Mouse (Mus musculus): ENCODE measurements around the gene Pik3r5.

Gene Pik3r5

GRCm38 (mm10) chr11:68497081-68497480 is 65.2 kb downstream of the Pik3r5 start:
- Histone ChIP-seq H3K4me3 (replicated peaks; ENCODE audit: low read length) (no peak overlapping the region), H3K36me3 (ENCODE audit: insufficient read depth, low read length) (no peaks in the 10 kb centered on the region), H3K4me1 (replicated peaks; ENCODE audit: low read depth, low read length) (peaks cover 43% of the 10 kb centered on the region), H3K27me3 (ENCODE audit: insufficient read depth, low read length) (peaks cover 28% of the 10 kb centered on the region), H3K9me3 (ENCODE audit: low read length) (0 out of 2 replicates have a peak, but pooled peaks cover 8% of the 10 kb centered on the region)
- TF ChIP-seq NANOG (IDR thresholded peaks at IDR 0.05; ENCODE audit: borderline replicate concordance, low read length): no peak
- TF ChIP-seq POU5F1 (IDR thresholded peaks at IDR 0.05; ENCODE audit: borderline replicate concordance, low read length): no peak
- TF ChIP-seq CTCF (conservative IDR thresholded peaks at IDR 0.05; ENCODE audit: low read length): no peak

DNA sequence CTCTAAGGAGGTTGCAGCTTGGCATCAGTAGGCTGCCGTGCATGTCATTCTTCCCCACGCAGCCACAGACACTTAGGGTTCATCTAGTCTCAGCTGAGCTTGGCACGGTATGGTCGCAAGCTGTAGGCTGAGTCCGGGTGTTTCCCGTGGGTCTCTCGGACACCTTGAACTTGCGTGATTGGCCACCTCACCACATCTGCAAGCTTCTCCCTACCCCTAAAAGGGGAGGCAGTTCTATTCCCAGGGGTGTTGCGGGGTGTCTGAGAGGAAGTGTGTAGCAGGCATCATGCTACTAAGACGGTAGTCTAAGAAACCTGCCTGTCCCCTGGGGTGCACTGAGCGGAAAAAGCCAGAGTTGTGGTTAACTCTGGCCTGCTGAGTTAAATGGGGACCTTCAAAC is 66.6 kb downstream of the Pik3r5 start:
- H3K4me1 ChIP-seq (replicated peaks; ENCODE audit: low read depth, low read length): peaks cover 43% of the 10 kb centered on the region
- H3K27me3 ChIP-seq (ENCODE audit: insufficient read depth, low read length): peaks cover 17% of the 10 kb centered on the region
- peaks cover 8% of the 10 kb centered on the region for H3K9me3 ChIP-seq (ENCODE audit: low read length)
- no peak for TF ChIP-seq CTCF (conservative IDR thresholded peaks at IDR 0.05; ENCODE audit: low read length)
- no peak for TF ChIP-seq POU5F1 (IDR thresholded peaks at IDR 0.05; ENCODE audit: borderline replicate concordance, low read length)
- TF ChIP-seq NANOG (IDR thresholded peaks at IDR 0.05; ENCODE audit: borderline replicate concordance, low read length): no peak
- H3K36me3 ChIP-seq (ENCODE audit: insufficient read depth, low read length): no peaks in the 10 kb centered on the region
- H3K4me3 ChIP-seq (replicated peaks; ENCODE audit: low read length): peak overlapping the region; percentile 41

DNA sequence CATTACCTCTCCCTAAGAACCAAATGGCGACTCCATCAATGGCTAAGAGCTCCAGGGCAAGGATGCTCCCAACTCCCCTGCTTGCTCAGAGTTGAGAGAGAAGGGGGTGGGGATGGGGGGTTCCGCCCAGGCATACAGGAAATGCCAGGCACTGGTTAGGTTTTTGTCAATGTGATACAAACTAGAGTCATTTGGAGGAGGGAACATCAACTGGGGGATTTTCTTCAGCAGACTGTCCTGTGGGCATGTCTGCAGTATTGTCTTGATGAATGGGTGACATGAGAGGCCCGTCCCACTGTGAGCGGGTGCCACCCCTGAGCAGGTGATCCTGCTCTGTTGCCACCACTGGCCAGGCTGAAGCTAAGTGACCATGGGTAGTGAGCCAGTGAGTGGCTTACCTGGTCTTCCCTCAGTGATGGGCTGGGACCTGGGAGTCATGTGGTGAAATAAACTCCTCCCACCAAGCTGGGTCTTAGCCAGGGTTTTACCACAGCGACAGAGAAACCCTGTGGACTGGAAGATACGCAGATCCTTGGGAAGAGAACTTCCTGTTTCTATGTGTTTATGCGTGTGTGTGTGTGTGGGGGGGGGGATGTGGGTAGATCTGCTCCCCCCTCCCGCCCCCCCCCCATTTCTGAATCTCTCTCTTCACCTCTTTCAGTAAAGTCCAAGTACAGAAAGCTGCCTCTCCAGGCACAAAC is 67.2 kb downstream of the Pik3r5 start:
- Histone ChIP-seq H3K27me3 (ENCODE audit: insufficient read depth, low read length) (peaks cover 11% of the 10 kb centered on the region), H3K9me3 (ENCODE audit: low read length) (peaks cover 7% of the 10 kb centered on the region), H3K4me1 (replicated peaks; ENCODE audit: low read depth, low read length) (peaks cover 40% of the 10 kb centered on the region), H3K4me3 (replicated peaks; ENCODE audit: low read length) (peak overlapping the region; percentile 41), H3K36me3 (ENCODE audit: insufficient read depth, low read length) (no peaks in the 10 kb centered on the region)
- TF ChIP-seq POU5F1 (IDR thresholded peaks at IDR 0.05; ENCODE audit: borderline replicate concordance, low read length): no peak

- Histone ChIP-seq H3K36me3 (ENCODE audit: insufficient read depth, low read length) (no peaks in the 10 kb centered on the region), H3K4me3 (replicated peaks; ENCODE audit: low read length) (peak overlapping the region; percentile 32; the same call in 1 of the 2 replicates), H3K9me3 (ENCODE audit: low read length) (peaks cover 7% of the 10 kb centered on the region), H3K27me3 (ENCODE audit: insufficient read depth, low read length) (peaks cover 9% of the 10 kb centered on the region), H3K4me1 (replicated peaks; ENCODE audit: low read depth, low read length) (peaks cover 26% of the 10 kb centered on the region)
- TF ChIP-seq NANOG (IDR thresholded peaks at IDR 0.05; ENCODE audit: borderline replicate concordance, low read length): no peak
- TF ChIP-seq POU5F1 (IDR thresholded peaks at IDR 0.05; ENCODE audit: borderline replicate concordance, low read length): no peak
- no peak for TF ChIP-seq CTCF (conservative IDR thresholded peaks at IDR 0.05; ENCODE audit: low read length)
These were observed 69.0 kb downstream of the Pik3r5 start for GRCm38 (mm10) chr11:68500949-68501350.

DNA sequence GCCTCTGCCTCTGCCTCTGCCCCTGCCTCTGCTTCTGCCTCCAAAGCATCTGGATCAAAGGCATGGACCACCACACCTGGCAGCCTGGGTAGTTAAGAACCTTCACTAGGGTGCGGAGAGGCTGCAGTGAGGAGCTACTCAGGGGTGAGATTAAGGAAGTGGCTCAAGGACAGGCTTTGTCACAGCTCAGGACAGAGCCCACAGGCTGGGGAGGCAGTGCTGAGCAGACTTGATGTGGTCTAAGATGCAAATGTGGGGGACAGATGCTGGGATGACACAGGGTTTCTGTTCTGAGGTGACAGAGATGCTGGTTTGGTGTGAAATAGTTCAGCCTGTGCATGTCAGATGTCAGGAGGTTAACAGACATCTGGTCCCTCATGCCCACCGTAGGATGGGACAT is 70.5 kb downstream of the Pik3r5 start:
- no peaks in the 10 kb centered on the region for H3K36me3 ChIP-seq (ENCODE audit: insufficient read depth, low read length)
- TF ChIP-seq POU5F1 (IDR thresholded peaks at IDR 0.05; ENCODE audit: borderline replicate concordance, low read length): no peak
- no peak for TF ChIP-seq NANOG (IDR thresholded peaks at IDR 0.05; ENCODE audit: borderline replicate concordance, low read length)
- no peak for TF ChIP-seq CTCF (conservative IDR thresholded peaks at IDR 0.05; ENCODE audit: low read length)
- peaks cover 7% of the 10 kb centered on the region for H3K9me3 ChIP-seq (ENCODE audit: low read length)
- no peak overlapping the region for H3K4me3 ChIP-seq (replicated peaks; ENCODE audit: low read length)
- H3K27me3 ChIP-seq (ENCODE audit: insufficient read depth, low read length): peaks cover 6% of the 10 kb centered on the region; the same call in 1 of the 2 replicates
- H3K4me1 ChIP-seq (replicated peaks; ENCODE audit: low read depth, low read length): peaks cover 21% of the 10 kb centered on the region

DNA sequence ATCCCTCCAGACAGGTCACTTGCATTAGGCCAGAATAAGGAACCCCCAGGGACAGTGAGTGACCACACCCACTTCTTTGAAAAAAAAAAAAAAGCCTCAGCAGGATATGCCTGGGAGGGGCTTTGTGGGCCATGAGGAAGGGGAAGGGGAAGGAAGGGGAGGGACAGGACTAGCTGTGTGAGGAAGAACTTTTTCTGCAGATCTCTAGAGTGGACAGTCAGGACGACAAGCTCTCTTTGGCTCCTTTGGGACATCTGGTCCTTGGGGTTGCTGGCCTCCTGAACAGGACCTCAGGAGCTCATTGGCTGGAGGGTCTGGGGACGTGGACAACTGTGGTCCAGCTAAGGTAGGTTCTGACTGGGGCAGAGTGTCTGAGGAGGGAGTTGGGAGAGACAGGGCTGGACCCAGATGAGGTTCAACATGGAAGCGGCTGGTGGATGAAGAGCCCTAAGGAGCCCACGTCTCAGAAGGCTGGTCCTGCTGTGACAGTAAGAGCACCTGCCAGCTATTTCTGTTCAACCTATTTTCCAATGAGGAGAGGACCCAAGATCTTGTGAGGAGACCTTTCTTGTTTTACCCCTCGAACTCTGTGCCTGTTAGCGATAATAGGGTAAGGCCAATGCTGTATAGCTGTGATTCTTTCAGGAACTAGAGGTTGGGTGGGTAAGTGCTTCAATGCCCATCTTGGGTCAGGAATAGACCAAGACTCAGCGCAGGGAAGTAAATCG is 71.1 kb downstream of the Pik3r5 start, which contains the start of gene Pik3r6:
Pik3r6 (plus strand) TSS at position 118 of the 728 bp plus-strand sequence.
- Histone ChIP-seq H3K36me3 (ENCODE audit: insufficient read depth, low read length) (no peaks in the 10 kb centered on the region), H3K4me3 (replicated peaks; ENCODE audit: low read length) (no peak within 1 kb of the TSS), H3K27me3 (ENCODE audit: insufficient read depth, low read length) (peaks cover 6% of the 10 kb centered on the region; the same call in 1 of the 2 replicates), H3K4me1 (replicated peaks; ENCODE audit: low read depth, low read length) (peaks cover 21% of the 10 kb centered on the region), H3K9me3 (ENCODE audit: low read length) (peaks cover 7% of the 10 kb centered on the region)
- TF ChIP-seq CTCF (conservative IDR thresholded peaks at IDR 0.05; ENCODE audit: low read length) (no peak), POU5F1 (IDR thresholded peaks at IDR 0.05; ENCODE audit: borderline replicate concordance, low read length) (no peak), NANOG (IDR thresholded peaks at IDR 0.05; ENCODE audit: borderline replicate concordance, low read length) (no peak)

DNA sequence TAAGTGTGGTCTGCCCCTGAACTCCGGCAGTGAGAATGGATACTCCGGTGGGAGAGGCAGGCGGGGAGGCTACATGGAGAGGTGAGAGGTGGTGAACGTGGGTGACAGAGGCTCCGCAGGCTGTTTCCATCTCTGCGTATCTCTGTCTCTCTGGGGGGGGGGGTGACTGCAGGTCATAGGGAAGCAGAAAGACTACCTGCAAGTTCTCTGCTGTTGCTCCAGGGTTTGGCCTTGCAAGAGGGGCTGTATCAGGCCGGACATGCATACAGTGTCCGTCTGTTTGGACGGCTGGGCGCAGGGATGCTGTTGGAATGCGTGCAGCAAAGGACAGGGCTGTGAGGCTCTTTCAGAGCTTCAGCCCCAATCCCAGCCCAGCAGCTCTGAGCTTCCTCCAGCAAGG is 73.0 kb downstream of the Pik3r5 start:
- H3K36me3 ChIP-seq (ENCODE audit: insufficient read depth, low read length): no peaks in the 10 kb centered on the region
- TF ChIP-seq NANOG (IDR thresholded peaks at IDR 0.05; ENCODE audit: borderline replicate concordance, low read length) (no peak), POU5F1 (IDR thresholded peaks at IDR 0.05; ENCODE audit: borderline replicate concordance, low read length) (no peak), CTCF (conservative IDR thresholded peaks at IDR 0.05; ENCODE audit: low read length) (no peak)
- no peak overlapping the region for H3K4me3 ChIP-seq (replicated peaks; ENCODE audit: low read length)
- H3K9me3 ChIP-seq (ENCODE audit: low read length): peaks cover 10% of the 10 kb centered on the region
- peaks cover 7% of the 10 kb centered on the region for H3K4me1 ChIP-seq (replicated peaks; ENCODE audit: low read depth, low read length)
- H3K27me3 ChIP-seq (ENCODE audit: insufficient read depth, low read length): peaks cover 6% of the 10 kb centered on the region; the same call in 1 of the 2 replicates

DNA sequence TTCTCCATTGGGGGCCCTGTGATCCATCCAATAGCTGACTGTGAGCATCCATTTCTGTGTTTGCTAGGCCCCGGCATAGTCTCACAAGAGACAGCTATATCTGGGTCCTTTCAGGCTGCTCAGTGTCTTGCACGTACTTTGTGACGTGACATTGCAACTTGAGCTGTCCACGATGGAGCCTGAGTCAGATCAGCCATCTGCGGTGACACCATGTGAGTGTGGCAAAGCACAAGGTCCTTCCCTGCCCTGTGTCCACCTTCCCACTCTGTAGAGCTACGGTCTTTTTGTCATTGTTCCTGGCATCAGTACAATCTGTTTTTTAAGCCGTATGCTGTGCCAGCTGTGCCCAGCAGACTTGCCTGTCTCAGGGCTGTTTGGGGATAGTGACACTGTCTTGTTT is 75.3 kb downstream of the Pik3r5 start:
- TF ChIP-seq NANOG (IDR thresholded peaks at IDR 0.05; ENCODE audit: borderline replicate concordance, low read length) (no peak), CTCF (conservative IDR thresholded peaks at IDR 0.05; ENCODE audit: low read length) (no peak), POU5F1 (IDR thresholded peaks at IDR 0.05; ENCODE audit: borderline replicate concordance, low read length) (no peak)
- Histone ChIP-seq H3K4me3 (replicated peaks; ENCODE audit: low read length) (no peak overlapping the region), H3K4me1 (replicated peaks; ENCODE audit: low read depth, low read length) (no peaks in the 10 kb centered on the region)

More for the DNA sequence above, 75.3 kb downstream of the Pik3r5 start:
- Histone ChIP-seq H3K9me3 (ENCODE audit: low read length) (peaks cover 9% of the 10 kb centered on the region), H3K36me3 (ENCODE audit: insufficient read depth, low read length) (no peaks in the 10 kb centered on the region), H3K27me3 (ENCODE audit: insufficient read depth, low read length) (peaks cover 4% of the 10 kb centered on the region; the same call in 1 of the 2 replicates)
